Mouse (Mus musculus) MEL (cell line): Measurements from ENCODE around the gene Fkbp15.

Experiments
- CTCF ChIP-seq, 3 experiments: IDR thresholded peaks in 2 of 3; conservative IDR thresholded peaks in 1 of 3; 2 replicates each; pipeline ENCODE4 v1.5.1; 2011 to 2012; ENCODE audit warnings: low read length in 3 of 3, low read depth in 2 of 3, mild to moderate bottlenecking in 2 of 3, improper control_type of control experiment in 1 of 3, inconsistent platforms in 1 of 3, mixed read lengths in 1 of 3, moderate library complexity in 1 of 3; ENCODE audit not compliant: control insufficient read depth in 1 of 3, insufficient read depth in 1 of 3, poor library complexity in 1 of 3, severe bottlenecking in 1 of 3
- EP300 ChIP-seq, 2 experiments: IDR thresholded peaks; 2 replicates each; pipeline ENCODE4 v1.6.1; 2011; ENCODE audit warnings: improper control_type of control experiment in 2 of 2, low read length in 2 of 2, low read depth in 1 of 2, mild to moderate bottlenecking in 1 of 2
- GATA1 ChIP-seq: IDR thresholded peaks from 2 replicates; pipeline ENCODE4 v1.6.1; 2011; ENCODE audit warnings: low read depth, low read length, improper control_type of control experiment
- HCFC1 ChIP-seq: IDR thresholded peaks from 2 replicates; pipeline ENCODE4 v1.6.1; 2012; ENCODE audit warnings: low read depth, mild to moderate bottlenecking, inconsistent platforms, low read length, improper control_type of control experiment, moderate library complexity
- MAFK ChIP-seq: IDR thresholded peaks from 2 replicates; pipeline ENCODE4 v1.6.1; 2011; ENCODE audit warnings: low read depth, mild to moderate bottlenecking, low read length, improper control_type of control experiment, borderline replicate concordance
- MAZ ChIP-seq: IDR thresholded peaks from 2 replicates; pipeline ENCODE4 v1.6.1; 2012; ENCODE audit warnings: low read depth, mild to moderate bottlenecking, inconsistent platforms, low read length, improper control_type of control experiment
- NELFE ChIP-seq: IDR thresholded peaks from 2 replicates; pipeline ENCODE4 v1.6.1; 2011; ENCODE audit warnings: low read depth, low read length, improper control_type of control experiment
- POLR2A ChIP-seq, 2 experiments: IDR thresholded peaks; 2 replicates each; pipeline ENCODE4 v1.6.1; 2011 to 2012; ENCODE audit warnings: low read length in 2 of 2, mild to moderate bottlenecking in 2 of 2, control low read depth in 1 of 2, improper control_type of control experiment in 1 of 2, low read depth in 1 of 2, moderate library complexity in 1 of 2; ENCODE audit not compliant: control insufficient read depth in 1 of 2, insufficient read depth in 1 of 2, poor library complexity in 1 of 2
- RAD21 ChIP-seq: IDR thresholded peaks from 2 replicates; pipeline ENCODE4 v1.6.1; 2011; ENCODE audit warnings: mild to moderate bottlenecking, low read depth, low read length, improper control_type of control experiment
- TAL1 ChIP-seq: IDR thresholded peaks from 2 replicates; pipeline ENCODE4 v1.6.1; 2012; ENCODE audit warnings: mild to moderate bottlenecking, inconsistent platforms, low read length, moderate library complexity, mixed read lengths
- TCF12 ChIP-seq: IDR thresholded peaks from 2 replicates; pipeline ENCODE4 v1.6.1; 2014; ENCODE audit warnings: low read depth, mild to moderate bottlenecking, inconsistent platforms, low read length, improper control_type of control experiment, moderate library complexity
- UBTF ChIP-seq: IDR thresholded peaks from 2 replicates; pipeline ENCODE4 v1.6.1; 2012; ENCODE audit warnings: low read depth, mild to moderate bottlenecking, inconsistent platforms, low read length, improper control_type of control experiment, moderate library complexity, borderline replicate concordance; ENCODE audit not compliant: insufficient read depth
- ZNF384 ChIP-seq: IDR thresholded peaks from 2 replicates; pipeline ENCODE4 v1.6.1; 2012; ENCODE audit warnings: low read depth, mild to moderate bottlenecking, inconsistent platforms, low read length, improper control_type of control experiment

DNA sequence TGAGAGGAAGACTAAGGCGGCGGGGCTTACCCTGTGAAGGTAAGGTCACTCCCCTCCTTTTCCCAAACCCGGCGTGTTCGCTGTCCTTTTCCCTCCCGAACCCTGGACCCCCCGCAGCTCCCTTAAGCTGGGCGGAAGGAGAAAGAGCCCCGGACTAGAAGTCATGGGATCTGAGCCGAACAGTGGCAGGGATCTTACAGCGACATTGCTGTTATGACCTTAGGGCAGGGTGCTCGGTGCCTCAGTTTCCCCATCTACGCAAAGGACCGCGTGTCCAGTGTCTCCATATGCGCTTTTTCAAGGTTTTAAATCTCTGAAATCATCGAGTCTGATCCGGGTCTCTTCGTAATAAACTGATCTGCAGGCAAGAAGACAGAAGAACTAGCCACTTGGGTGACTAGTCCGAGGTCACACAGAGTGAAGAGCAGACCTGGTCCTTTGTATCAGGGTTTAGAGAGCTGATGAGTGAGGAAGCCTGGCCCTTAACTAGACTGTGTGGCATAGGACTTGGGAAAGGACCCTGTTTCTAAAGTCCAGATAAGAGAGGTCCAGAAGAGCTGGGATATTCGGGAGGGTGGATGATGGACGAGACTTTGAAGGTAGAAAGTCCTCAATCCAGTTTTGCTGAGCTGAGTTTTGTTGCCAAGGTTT, 582 bp upstream of the Fkbp15 start:
- TF ChIP-seq CTCF (IDR thresholded peaks at IDR 0.05 in 2 of 3, conservative IDR thresholded peaks at IDR 0.05 in 1 of 3; ENCODE audit: control insufficient read depth in 1 of 3, insufficient read depth in 1 of 3, low read depth in 2 of 3, low read length in 3 of 3, poor library complexity in 1 of 3, severe bottlenecking in 1 of 3) = no peak
- no peak for TF ChIP-seq NELFE
- TF ChIP-seq TAL1 = no peak
- no peak for TF ChIP-seq MAFK
- TF ChIP-seq POLR2A (IDR thresholded peaks at IDR 0.05; ENCODE audit: control insufficient read depth in 1 of 2, insufficient read depth in 1 of 2, low read depth in 1 of 2, low read length in 2 of 2, poor library complexity in 1 of 2) = no peak
- TF ChIP-seq MAZ = no peak
- TF ChIP-seq GATA1 = no peak
- TF ChIP-seq UBTF = no peak
- no peak for TF ChIP-seq RAD21
- no peak; the same call in 1 of the 2 replicates for TF ChIP-seq TCF12
- TF ChIP-seq ZNF384 = no peak; the same call in 1 of the 2 replicates
- TF ChIP-seq EP300 (IDR thresholded peaks at IDR 0.05; ENCODE audit: low read depth in 1 of 2, low read length in 2 of 2) = no peak
- no peak for TF ChIP-seq HCFC1
